Mouse (Mus musculus) lung, postnatal 0 days (tissue): ENCODE results near the gene Mmp19.

Experiments
- CTCF ChIP-seq: IDR thresholded peaks from 2 replicates; pipeline ENCODE4 v1.5.1; 2016; ENCODE audit warnings: antibody characterized with exemption, mild to moderate bottlenecking
- EP300 ChIP-seq: IDR thresholded peaks from 2 replicates; pipeline ENCODE4 v1.6.1; 2016; ENCODE audit warnings: antibody characterized with exemption, mild to moderate bottlenecking, control low read depth

DNA sequence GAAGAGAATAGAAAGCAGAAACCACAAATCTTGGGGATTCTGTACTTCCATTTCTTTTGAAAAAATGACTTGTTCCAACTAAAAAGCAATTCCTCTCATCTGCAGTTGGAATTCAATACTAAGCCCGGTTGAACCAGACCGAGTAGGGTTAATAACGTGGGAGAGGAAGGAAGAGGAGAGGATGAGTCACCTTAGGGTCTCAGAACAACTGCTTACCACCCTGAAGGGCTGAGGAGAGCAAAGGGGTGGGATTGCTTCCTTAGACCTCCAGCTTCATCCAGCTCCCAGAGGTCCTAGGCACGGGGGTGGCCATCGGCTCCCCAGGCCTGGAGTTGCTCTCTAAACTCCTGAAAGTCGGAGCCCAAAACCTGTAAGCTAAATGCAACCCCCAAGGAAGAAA, 12.7 kb downstream of the Mmp19 start:
- TF ChIP-seq CTCF (no peak), EP300 (no peak)
